Mouse (Mus musculus) Patski (cell line): ENCODE data around the gene Gm17359. TPM values are rescaled to one million over a fixed set of nuclear protein-coding genes. Genes with fewer than 3 reads are reported as not detected.
A peak's percentile ranks its signal among the peaks of the same experiment; 100 is the strongest.
"Not testable (repeated sequence)": the region's sequence is repeated elsewhere in the genome, so short reads cannot be mapped to it uniquely, and the experiment has no call there.

Source experiments
- ATAC-seq: fragments of 100-300 bp; one replicate; pipeline ENCODE4 v1.8.0; 2021
- CTCF ChIA-PET: fragments of 350-600 bp; sonication (Branson Sonifier 250); formaldehyde crosslinking; loops from one replicate; lab custom pipeline; 2022; ENCODE audit warnings: inconsistent platforms; lab: Charles Lee
- POLR2A ChIA-PET: fragments of 350-600 bp; sonication (Branson Sonifier 250); formaldehyde crosslinking; loops from one replicate; lab custom pipeline; 2022; ENCODE audit warnings: antibody characterized with exemption, inconsistent platforms; lab: Charles Lee
- DNase-seq: peaks from one replicate; pipeline ENCODE4 v3.0.0-alpha.2; 2011; ENCODE audit warnings: low read depth, low spot score
- H3K27me3 ChIP-seq: fragments of 371-371 bp; one replicate; pipeline ENCODE4 v1.5.1; 2021
- CTCF ChIP-seq: fragments of 100-300 bp; IDR thresholded peaks from one replicate; pipeline ENCODE4 v1.5.1; 2021
- in situ Hi-C: fragments of 300-500 bp; cut with MboI; formaldehyde crosslinking; loops from 3 replicates; pipeline ENCODE4 v1.11.1; 2018; ENCODE audit warnings: low pct_unique_long_range_greater_than_20kb, mixed read lengths
- polyA plus RNA-seq: library from polyadenylated mRNA; unstranded; gene quantifications from one replicate; pipeline ENCODE4 v1.2.3, GENCODE M21; 2021

The Gm17359 gene
- polyA plus RNA-seq, 1 experiment from 2014 or later, result not detected

DNA sequence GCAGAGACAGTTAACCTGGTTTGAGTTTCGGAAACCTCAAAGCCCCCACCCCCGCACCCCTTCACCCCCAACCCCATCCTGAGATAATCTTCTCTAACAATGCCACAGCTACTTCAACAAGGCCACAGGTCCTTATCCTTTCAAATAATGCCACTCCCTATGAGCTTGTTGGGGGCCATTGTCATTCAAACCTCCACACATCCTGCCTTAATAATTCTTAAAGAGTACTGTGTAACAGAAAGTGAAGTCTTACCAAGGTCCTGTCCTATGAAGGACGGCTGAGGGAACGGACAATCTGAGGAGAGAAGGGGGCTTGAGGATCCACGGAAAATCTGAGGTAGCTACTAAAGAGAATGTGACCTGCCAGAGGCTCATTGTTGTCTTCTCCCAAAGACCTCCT, 98.5 kb downstream of the Gm17359 start:
- POLR2A ChIA-PET, result interaction anchor here (1.1 kb wide), 1 partner anchor 149 kb away, joined by 3 read pairs; the partner anchor contains the start of gene Rapgef2

DNA sequence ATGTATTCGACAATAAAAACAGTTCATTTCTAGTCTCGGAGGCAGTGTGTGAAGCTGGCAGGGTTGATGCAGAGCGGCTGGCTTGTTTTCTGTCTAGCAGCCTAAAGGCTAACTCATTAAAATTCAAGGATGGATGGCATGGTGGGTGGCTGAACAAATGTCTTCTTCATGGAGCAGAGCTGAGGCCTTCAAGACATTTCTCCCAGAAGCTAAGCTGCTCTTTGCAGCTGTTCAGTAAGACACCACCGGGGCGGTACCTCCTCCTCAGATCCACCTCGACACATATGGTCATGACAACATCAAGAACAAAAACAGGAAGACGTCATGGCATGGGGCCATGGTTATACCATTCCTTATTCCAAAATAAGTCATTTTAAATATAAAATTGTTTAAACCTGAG, 99.7 kb downstream of the Gm17359 start:
- DNase-seq, result no peak
- ATAC-seq, result no peak
- in situ Hi-C loops, result no loop called here
- no peak for TF ChIP-seq CTCF
- H3K27me3 ChIP-seq, result no peaks in the 10 kb centered on the region
- ChIA-PET CTCF (interaction anchor here (4.2 kb wide), 1 partner anchor 13 kb away, joined by 14 read pairs; no protein-coding TSS in a partner anchor), POLR2A (interaction anchor here (1.1 kb wide), 1 partner anchor 150 kb away, joined by 3 read pairs; the partner anchor contains the start of gene Rapgef2)

More for the DNA sequence above, 98.5 kb downstream of the Gm17359 start:
- CTCF ChIA-PET, result interaction anchor here (0.9 to 4.2 kb wide), 3 partner anchors 12 to 233 kb away, joined by 3 to 14 read pairs (median 4); no protein-coding TSS in a partner anchor
- no peak for TF ChIP-seq CTCF
- in situ Hi-C loops, result loop anchor here (5.0 kb wide), 1 partner anchor 213 kb away; no protein-coding TSS in a partner anchor
- ATAC-seq, result no peak
- no peaks in the 10 kb centered on the region for H3K27me3 ChIP-seq
- DNase-seq, result no peak

DNA sequence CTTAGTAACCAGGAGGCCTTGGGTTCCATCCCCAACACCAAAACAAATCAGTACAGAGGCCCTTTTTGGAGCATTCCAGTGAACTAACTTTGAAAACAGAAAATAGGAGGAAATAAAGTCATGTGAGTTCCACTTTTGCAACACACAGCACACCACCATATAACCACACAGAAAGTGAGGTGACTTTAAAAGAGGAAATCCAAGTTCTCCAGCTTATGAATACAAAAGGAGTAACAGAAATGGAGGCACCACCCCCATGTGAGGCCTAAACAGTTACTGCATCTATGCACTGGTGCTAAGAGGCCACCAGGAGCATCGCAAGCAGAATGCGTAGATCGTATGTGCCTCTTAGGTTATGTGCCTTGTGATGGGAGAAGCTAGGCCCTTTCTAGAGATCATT, 101.8 kb downstream of the Gm17359 start:
- in situ Hi-C loops, result no loop called here
- ATAC-seq, result no peak
- no peaks in the 10 kb centered on the region for H3K27me3 ChIP-seq
- DNase-seq, result no peak
- POLR2A ChIA-PET, result no interaction called here
- TF ChIP-seq CTCF, result peak; percentile 0
- CTCF ChIA-PET, result interaction anchor here (1.2 to 1.6 kb wide), 2 partner anchors 27 to 237 kb away, joined by 3 read pairs; no protein-coding TSS in a partner anchor

DNA sequence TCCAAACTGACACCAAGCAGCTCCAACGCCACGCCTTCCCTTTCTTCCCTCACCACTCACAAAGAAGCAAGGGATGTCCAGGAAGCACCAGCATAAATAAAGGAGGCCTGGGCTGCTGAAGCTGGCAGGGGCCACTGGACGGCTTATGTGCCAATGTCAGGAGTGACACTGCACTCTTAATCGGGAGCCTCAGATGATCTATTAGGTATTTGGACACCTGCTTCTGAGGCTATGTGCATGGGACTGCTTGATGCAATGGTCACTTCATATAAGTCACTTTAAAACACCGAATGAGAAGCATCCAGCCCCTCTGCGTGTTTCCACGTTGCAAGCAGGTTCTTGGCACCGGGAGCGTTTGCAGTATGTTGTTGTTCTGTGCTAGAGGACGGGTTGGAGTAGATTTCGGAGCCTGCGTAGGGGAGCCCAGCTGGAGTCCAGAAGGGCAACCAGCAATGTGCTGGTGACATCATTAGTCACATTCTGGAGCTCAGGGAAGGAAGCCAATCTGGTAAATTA, 104.6 kb downstream of the Gm17359 start:
- CTCF ChIA-PET, result no interaction called here
- no peak for DNase-seq
- no peak for ATAC-seq
- H3K27me3 ChIP-seq, result no peaks in the 10 kb centered on the region
- TF ChIP-seq CTCF, result no peak
- in situ Hi-C loops, result loop anchor here (10.0 kb wide), 1 partner anchor 486 kb away; no protein-coding TSS in a partner anchor
- POLR2A ChIA-PET, result no interaction called here

DNA sequence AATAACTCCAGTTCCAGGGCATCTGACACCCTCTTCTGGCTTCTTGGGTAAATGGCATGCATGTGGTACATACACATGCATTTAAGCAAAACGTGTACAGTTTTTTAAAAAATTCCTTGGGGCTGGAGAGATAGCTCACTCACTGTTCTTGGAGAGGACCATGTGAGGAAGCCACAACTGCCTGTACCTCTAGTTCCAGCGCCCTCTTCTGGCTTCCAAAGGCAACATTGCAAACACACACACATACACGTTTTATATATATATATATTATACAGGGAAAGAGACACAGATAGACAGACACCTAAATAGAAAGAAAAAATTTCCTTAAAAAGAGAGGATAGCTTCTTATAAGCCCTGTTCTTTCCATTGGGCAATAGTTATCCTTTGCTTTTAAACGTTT, 107.4 kb downstream of the Gm17359 start:
- CTCF ChIA-PET, result interaction anchor here (1.1 to 2.4 kb wide), 6 partner anchors 11 to 241 kb away, joined by 3 to 11 read pairs (median 5); no protein-coding TSS in a partner anchor
- POLR2A ChIA-PET, result no interaction called here
- DNase-seq (no peak), ATAC-seq (no peak)
- in situ Hi-C loops, result loop anchor here (10.0 kb wide), 1 partner anchor 489 kb away; no protein-coding TSS in a partner anchor
- TF ChIP-seq CTCF, result peak; percentile 38
- H3K27me3 ChIP-seq, result no peaks in the 10 kb centered on the region

DNA sequence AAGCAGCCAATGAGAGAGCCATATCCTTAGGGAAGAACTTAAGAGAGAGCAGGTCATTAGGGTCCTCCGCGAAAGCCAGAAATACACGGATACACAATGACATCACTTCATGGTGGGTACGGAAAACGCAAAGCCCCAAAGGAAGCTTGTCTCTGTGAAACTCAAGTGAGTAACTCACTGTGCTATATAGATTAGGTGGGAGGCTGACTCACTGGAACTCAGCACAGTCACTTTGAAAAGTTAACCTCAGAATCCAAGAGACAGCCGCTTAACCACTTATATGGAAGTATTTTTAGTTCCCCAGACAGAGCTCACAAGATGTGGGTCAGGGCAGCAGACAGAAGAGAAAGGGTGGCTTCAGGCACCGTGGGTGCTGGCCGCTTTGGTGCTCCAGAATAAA, 108.6 kb downstream of the Gm17359 start:
- ChIA-PET POLR2A (no interaction called here), CTCF (interaction anchor here (0.9 to 2.4 kb wide), 4 partner anchors 12 to 225 kb away, joined by 3 to 6 read pairs (median 4); no protein-coding TSS in a partner anchor)
- DNase-seq, result no peak
- ATAC-seq, result no peak
- TF ChIP-seq CTCF, result no peak
- in situ Hi-C loops, result loop anchor here (10.0 kb wide), 1 partner anchor 490 kb away; no protein-coding TSS in a partner anchor
- no peaks in the 10 kb centered on the region for H3K27me3 ChIP-seq

DNA sequence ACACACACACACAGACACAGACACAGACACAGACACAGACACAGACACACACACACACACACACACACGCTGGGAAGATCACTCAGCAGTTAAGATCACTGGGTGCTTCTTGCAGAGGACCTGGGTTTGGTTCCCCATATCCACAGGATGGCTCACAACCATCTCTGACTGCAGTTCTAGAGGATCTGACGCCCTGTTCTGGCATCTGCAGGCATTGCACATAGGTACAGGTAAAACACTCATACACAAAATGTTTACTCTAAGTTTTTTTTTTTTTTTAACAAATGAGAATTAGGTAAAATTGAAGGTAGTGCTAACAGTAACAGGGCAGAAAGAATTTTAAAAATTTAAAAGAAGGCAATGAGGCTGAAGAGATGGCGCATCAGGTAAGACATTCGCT, 109.7 kb downstream of the Gm17359 start:
- ATAC-seq, result no peak
- ChIA-PET POLR2A (no interaction called here), CTCF (interaction anchor here (2.2 kb wide), 1 partner anchor 14 kb away, joined by 6 read pairs; no protein-coding TSS in a partner anchor)
- no peaks in the 10 kb centered on the region for H3K27me3 ChIP-seq
- no peak for TF ChIP-seq CTCF
- in situ Hi-C loops, result loop anchor here (10.0 kb wide), 1 partner anchor 491 kb away; no protein-coding TSS in a partner anchor
- no peak for DNase-seq

DNA sequence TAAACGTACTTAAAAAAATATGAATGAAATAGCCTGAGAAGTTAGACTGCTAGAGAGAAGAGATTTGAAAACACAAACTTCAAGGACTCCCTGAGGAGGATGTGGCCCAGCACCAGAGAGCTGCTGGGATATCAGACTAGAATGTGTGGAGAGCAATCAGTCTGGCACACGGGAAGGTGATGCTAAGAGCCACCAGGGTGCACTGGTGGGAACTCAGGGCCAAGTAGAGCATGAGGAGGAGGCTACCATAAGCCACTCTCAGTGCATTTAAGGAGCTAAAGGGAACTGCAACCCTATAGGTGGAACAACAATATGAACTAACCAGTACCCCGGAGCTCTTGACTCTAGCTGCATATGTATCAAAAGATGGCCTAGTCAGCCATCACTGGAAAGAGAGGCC, 110.2 kb downstream of the Gm17359 start:
- DNase-seq, POLR2A ChIA-PET, H3K27me3 ChIP-seq, ATAC-seq: not testable (repeated sequence)
- in situ Hi-C loops, result loop anchor here (10.0 kb wide), 1 partner anchor 492 kb away; no protein-coding TSS in a partner anchor
- CTCF ChIA-PET, result interaction anchor here (0.9 kb wide), 1 partner anchor 245 kb away, joined by 3 read pairs; no protein-coding TSS in a partner anchor

DNA sequence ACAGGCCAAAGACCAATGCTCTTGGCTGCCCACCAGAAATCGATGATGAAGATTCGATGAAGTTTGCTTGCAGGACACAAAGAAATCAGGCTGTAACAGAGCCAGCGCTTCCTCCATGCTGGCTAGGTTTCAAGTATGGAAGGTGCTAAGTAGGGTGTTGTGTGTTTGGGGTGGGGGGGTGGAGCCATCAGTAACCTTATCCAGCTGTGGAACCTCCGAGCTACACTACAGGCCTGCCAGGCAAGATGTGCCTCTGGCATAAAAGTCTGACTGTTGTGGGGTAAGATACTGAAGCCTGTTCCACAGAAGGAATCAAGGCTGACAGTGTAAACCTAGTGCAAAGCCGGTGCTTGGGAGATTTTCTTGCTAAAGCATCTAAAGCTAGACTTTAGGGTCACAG, 112.0 kb downstream of the Gm17359 start:
- no peak for DNase-seq
- ChIA-PET CTCF (interaction anchor here (0.8 to 2.6 kb wide), 4 partner anchors 10 to 246 kb away, joined by 3 to 7 read pairs (median 3); no protein-coding TSS in a partner anchor), POLR2A (no interaction called here)
- no peak for ATAC-seq
- no peaks in the 10 kb centered on the region for H3K27me3 ChIP-seq
- in situ Hi-C loops, result loop anchor here (10.0 kb wide), 1 partner anchor 494 kb away; no protein-coding TSS in a partner anchor
- no peak for TF ChIP-seq CTCF

DNA sequence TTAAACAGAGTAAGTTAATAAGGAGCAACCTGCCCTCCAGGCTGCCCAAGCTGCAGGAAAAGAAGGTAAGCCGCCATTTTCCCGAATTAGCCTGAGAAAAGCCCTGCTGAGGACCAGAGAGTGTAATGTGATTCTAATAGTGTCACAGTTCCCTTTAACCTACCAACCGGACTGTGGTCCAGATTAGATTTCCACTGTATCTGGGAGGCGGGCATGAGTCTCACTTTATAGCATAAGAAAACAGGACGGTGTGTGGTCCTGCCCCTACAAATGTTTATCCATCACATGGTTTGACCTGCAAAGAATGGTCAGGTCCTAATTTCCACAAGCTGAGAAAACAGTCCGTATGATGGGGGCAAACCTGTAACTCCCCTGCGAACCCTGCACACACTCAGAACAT, 112.9 kb downstream of the Gm17359 start:
- POLR2A ChIA-PET, result no interaction called here
- H3K27me3 ChIP-seq, result no peaks in the 10 kb centered on the region
- CTCF ChIA-PET, result interaction anchor here (0.8 to 2.6 kb wide), 2 partner anchors 10 to 247 kb away, joined by 3 to 7 read pairs; no protein-coding TSS in a partner anchor
- TF ChIP-seq CTCF, result no peak
- ATAC-seq, result no peak
- no peak for DNase-seq
- in situ Hi-C loops, result loop anchor here (10.0 kb wide), 1 partner anchor 495 kb away; no protein-coding TSS in a partner anchor
